Mouse (Mus musculus) neutrophil, adult 59 days (primary cell): ENCODE results near the gene Ppih. TPM values are rescaled to one million over a fixed set of nuclear protein-coding genes. Genes with fewer than 3 reads are reported as not detected.

Source experiments
- total RNA-seq, 2 experiments: library from RNA; stranded (reverse); gene quantifications; 1 replicate in 1 of 2; 2 replicates in 1 of 2; pipeline ENCODE4 v1.2.4; 2023

Gene Ppih
- 10 to 100 TPM; 21.5 to 22.1 TPM for total RNA-seq

DNA sequence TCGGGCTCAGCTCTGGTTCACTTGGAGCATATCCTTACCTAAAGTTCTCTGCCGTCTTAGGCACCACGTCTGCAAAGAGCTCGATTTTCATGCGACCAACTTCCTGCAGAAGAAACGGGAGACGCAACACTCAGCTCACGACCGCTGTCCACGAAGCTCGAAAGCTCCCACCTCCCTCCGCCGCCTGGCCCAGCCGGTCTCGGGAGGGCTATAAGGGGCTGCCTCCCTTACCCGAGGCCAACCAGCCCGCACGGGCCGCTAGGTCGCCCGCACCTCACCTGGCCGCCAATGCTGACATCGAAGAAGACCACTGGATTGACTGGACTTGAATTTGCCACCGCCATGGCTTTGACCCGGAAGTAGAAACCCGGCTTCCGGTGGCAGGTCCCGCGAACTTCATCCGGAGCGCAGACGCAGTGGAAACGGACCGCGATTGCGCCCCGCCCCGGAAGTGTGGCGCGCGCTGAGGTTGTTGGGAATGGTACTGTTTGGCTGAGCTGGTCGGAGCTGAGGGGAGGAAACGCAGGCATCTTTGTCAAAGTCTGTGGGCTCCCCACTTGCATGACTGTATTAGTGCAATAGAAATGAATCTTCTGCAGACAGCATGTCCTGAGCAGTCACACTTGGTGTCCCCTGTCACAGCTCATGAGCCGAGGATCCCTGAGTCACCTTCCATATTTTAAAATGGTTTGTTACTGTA, at the start of gene Ppih:
TSS of gene Ppih (minus strand) at position 416 of the 700 bp plus-strand sequence.

DNA sequence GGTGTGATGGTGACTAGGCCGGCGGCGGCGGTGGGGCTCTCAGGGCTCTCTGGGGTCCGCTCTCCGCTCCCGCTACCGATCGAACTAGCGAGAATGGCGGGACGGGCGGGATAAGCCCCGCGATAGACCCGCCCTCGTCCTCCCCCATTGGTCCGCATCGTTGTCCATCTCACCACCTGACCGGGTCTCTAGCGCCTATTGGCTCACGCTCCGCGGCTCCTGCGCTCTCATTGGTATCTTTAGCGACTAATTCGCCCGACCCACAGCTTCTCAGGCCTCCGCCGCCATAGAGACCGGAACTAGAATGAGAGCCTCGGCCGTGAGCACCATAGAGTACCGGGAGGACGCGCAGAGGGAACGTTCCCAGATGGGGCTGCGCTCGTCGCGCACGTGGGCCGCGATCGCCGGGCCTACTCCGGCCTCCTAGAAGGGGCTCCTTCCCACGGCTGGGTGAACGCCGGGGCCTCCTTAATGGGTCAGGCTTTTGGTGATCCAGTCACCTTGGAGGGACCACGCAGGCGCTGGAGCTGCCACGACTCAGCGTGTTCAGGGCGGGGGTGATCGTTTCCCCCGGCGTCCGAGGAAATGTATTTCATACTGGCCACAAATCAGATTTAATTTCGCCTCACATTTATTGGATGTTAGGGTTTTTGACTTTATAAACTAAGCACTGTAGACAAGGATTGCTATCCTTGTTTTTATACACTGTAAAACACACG, 25.8 kb downstream of the Ppih start, which contains the start of gene Ybx1:
TSS of gene Ybx1 (minus strand) at position 190 of the 719 bp plus-strand sequence.

DNA sequence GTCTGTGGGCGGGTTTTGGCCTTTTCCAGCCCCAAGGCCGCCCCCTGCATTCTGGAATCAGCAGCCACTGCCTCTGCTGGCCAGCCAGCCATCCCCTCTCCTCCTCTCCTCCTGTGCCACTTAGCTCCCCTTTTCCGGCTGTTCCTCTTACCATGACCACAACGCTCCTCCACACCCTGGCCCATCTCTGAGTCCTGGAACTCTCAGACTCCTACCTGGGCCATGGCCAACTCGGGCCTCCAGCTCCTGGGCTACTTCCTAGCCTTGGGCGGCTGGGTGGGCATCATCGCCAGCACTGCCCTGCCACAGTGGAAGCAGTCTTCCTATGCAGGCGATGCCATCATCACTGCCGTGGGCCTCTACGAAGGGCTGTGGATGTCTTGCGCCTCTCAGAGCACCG, 65.0 kb downstream of the Ppih start, which contains the start of gene Cldn19:
TSS of gene Cldn19 (plus strand) at position 64 of the 400 bp plus-strand sequence.

Other genes starting within 250 kb of the Ppih start
- gene Slc2a1, start 211.8 kb downstream of the Ppih start, total RNA-seq, result 10 to 100 TPM; 30.0 to 30.1 TPM
- 1 to 10 TPM; 3.9 to 6.7 TPM for gene Zfp691, start 146.4 kb downstream of the Ppih start, total RNA-seq
- 10 to 100 TPM; 15.2 to 36.4 TPM for gene Ermap, start 130.5 kb downstream of the Ppih start, total RNA-seq
- gene Svbp, start 125.2 kb downstream of the Ppih start, total RNA-seq, result 10 to 100 TPM; 11.8 to 13.4 TPM
- gene Tmem269, start 102.3 kb downstream of the Ppih start, total RNA-seq, result not detected
- 1 to 10 TPM; 3.3 to 3.5 TPM for gene AU022252, start 87.8 kb downstream of the Ppih start, total RNA-seq
- gene P3h1, start 87.6 kb downstream of the Ppih start, total RNA-seq, result 1 to 10 TPM; 2.7 to 3.0 TPM
- gene Cldn19, start 65.1 kb downstream of the Ppih start, total RNA-seq, result not detected
- 100 to 1,000 TPM; 299 to 332 TPM for gene Ybx1, start 25.9 kb downstream of the Ppih start, total RNA-seq
- gene Ccdc30, start 95.0 kb upstream of the Ppih start, total RNA-seq, result not detected
- gene Ppcs, start 101.9 kb upstream of the Ppih start, total RNA-seq, result 1 to 10 TPM in 1 of 2 experiments, under 1 TPM in 1; 0.89 to 1.6 TPM
- not detected for gene Zmynd12, start 102.3 kb upstream of the Ppih start, total RNA-seq
- not detected for gene Rimkla, start 172.1 kb upstream of the Ppih start, total RNA-seq
- gene Foxj3, start 216.5 kb upstream of the Ppih start, total RNA-seq, result 10 to 100 TPM; 27.2 to 28.6 TPM
- 1 to 10 TPM in 1 of 2 experiments, under 1 TPM in 1; 0.73 to 2.8 TPM for gene Frg2f1, start 219.0 kb upstream of the Ppih start, total RNA-seq